Mouse (Mus musculus): Measurements from ENCODE around the gene Pate2. TPM values are rescaled to one million over a fixed set of nuclear protein-coding genes. Genes with fewer than 3 reads are reported as not detected.

Pate2 gene
- polyA plus RNA-seq, 1 experiment from 2014 or later, result 0.84 TPM

DNA sequence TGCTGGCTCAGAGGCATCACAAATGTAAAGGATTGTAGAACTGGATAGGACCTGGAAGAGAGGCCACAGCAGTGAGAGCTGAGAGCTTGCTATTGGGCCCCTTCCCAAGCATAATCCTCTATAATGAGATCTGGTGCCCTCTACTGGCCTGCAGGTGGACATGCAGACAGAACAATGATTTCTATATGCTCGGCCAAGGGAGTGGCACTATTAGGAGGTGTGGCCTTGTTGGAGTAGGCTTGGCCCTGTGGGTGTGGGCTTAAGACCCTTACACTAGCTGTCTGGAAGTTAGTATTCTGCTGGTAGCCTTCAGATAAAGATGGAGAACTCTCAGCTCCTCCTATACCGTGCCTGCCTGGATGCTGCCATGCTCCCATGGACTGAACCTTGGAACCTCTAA, 35.0 kb upstream of the Pate2 start:
- Histone ChIP-seq H3K36me3 (ENCODE audit: insufficient read depth, low read length) (no peaks in the 10 kb centered on the region), H3K4me3 (ENCODE audit: low read length) (no peak overlapping the region), H3K4me1 (ENCODE audit: insufficient read depth, low read length) (peaks cover 24% of the 10 kb centered on the region), H3K9me3 (ENCODE audit: low read length) (no peaks in the 10 kb centered on the region), H3K4me2 (replicated peaks; ENCODE audit: low read depth, low read length) (no peak overlapping the region), H3K27me3 (ENCODE audit: insufficient read depth, low read length) (no peaks in the 10 kb centered on the region), H3K9ac (replicated peaks; ENCODE audit: low read length) (no peak overlapping the region), H3K27ac (ENCODE audit: low read length) (no peak overlapping the region)
- ATAC-seq (ENCODE audit: low FRiP score, low TSS enrichment), result peak; percentile 77
- WGBS, result 4% methylated on average over 2 of the region's 2 CpGs

DNA sequence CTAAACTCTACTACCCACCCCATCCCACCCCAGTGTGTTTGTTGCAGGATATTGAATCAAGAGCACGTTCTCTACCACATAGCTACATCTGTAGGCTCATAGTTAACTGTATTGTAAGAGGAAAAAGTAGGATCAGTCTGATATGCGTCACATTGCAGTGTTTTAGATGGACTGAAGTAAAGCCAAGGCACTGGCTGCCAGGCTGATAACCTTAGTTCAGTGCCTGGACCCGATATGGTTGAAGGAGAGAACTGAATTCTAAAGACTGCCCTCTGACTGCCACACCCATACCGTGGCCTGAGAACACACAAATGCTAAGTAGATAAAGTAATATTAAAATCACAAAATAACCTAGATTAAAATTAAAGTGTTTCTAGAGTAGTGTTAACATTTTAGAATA, 34.2 kb upstream of the Pate2 start:
- Histone ChIP-seq H3K4me1 (ENCODE audit: insufficient read depth, low read length) (peaks cover 24% of the 10 kb centered on the region), H3K4me2 (replicated peaks; ENCODE audit: low read depth, low read length) (no peak overlapping the region), H3K36me3 (ENCODE audit: insufficient read depth, low read length) (no peaks in the 10 kb centered on the region), H3K9ac (replicated peaks; ENCODE audit: low read length) (no peak overlapping the region), H3K9me3 (ENCODE audit: low read length) (no peaks in the 10 kb centered on the region), H3K4me3 (ENCODE audit: low read length) (no peak overlapping the region), H3K27ac (ENCODE audit: low read length) (no peak overlapping the region), H3K27me3 (ENCODE audit: insufficient read depth, low read length) (no peaks in the 10 kb centered on the region)
- WGBS, result 85% methylated on average over 4 of the region's 4 CpGs
- no peak for ATAC-seq (ENCODE audit: low FRiP score, low TSS enrichment)

DNA sequence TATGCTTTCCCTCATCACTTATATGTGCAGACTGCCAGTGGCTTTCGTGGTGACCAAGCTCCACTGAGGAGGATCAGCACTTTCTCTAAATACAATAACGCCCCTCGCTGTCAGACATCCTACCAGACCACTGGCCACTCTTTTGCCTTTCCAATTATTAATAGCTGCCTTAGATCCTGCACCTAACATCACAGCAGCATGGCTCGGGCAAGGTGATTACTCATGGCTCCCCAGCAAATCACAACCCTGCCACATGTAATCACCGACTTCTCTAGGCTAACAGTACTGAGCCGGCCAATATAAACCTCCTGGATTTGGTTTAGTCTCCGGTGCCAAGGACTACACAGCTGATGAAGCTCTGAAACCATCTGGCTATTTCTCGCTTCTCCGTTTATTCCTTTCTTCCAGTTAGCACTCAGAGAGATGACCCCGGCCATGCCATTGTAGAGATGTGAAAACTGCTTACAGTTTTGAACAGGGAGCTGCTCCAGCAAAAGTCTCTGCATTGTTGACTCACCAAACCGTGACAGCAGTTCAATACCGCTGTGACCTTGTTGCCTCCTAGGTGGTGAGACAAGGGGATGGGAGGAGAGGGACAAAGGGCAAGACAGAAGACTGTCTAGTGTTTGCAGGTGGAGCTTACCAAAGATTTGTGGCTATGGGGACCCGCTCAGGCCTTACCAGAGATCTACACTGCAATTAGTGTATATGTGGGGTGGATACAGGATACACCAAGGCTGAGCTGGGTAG, 30.9 kb upstream of the Pate2 start:
- H3K4me1 ChIP-seq (ENCODE audit: insufficient read depth, low read length), result peaks cover 24% of the 10 kb centered on the region
- peak overlapping the region; percentile 20; the same call in 1 of the 2 replicates for H3K27ac ChIP-seq (ENCODE audit: low read length)
- ATAC-seq (ENCODE audit: low FRiP score, low TSS enrichment), result no peak
- no peaks in the 10 kb centered on the region for H3K36me3 ChIP-seq (ENCODE audit: insufficient read depth, low read length)
- no peak overlapping the region for H3K9ac ChIP-seq (replicated peaks; ENCODE audit: low read length)
- H3K4me3 ChIP-seq (ENCODE audit: low read length), result no peak overlapping the region
- H3K4me2 ChIP-seq (replicated peaks; ENCODE audit: low read depth, low read length), result no peak overlapping the region
- no peaks in the 10 kb centered on the region for H3K9me3 ChIP-seq (ENCODE audit: low read length)
- WGBS, result 63% methylated on average over 13 of the region's 13 CpGs
- no peaks in the 10 kb centered on the region for H3K27me3 ChIP-seq (ENCODE audit: insufficient read depth, low read length)

DNA sequence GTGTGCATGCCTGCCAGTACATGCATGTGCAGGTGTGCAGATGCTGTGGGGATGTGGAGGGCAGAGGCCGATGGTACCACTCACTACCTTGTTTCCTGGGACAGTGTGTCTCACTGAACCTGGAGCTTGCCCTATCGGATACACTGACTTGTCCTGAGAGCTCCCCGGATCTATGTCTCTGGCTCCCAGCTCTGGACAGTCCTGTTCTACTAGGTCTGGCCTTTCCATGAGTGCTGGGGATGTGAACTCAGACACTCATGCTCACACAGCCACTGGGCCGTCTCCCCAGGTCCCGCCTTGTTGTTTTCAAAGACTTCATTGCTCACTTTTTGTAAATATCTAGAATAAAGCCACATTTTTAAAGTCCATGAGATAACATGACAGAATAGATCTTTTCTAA, 29.1 kb upstream of the Pate2 start:
- Histone ChIP-seq H3K27ac (ENCODE audit: low read length) (no peak overlapping the region), H3K4me2 (replicated peaks; ENCODE audit: low read depth, low read length) (no peak overlapping the region), H3K27me3 (ENCODE audit: insufficient read depth, low read length) (no peaks in the 10 kb centered on the region), H3K36me3 (ENCODE audit: insufficient read depth, low read length) (no peaks in the 10 kb centered on the region), H3K4me3 (ENCODE audit: low read length) (no peak overlapping the region), H3K9me3 (ENCODE audit: low read length) (no peaks in the 10 kb centered on the region), H3K9ac (replicated peaks; ENCODE audit: low read length) (no peak overlapping the region), H3K4me1 (ENCODE audit: insufficient read depth, low read length) (peaks cover 24% of the 10 kb centered on the region)
- 81% methylated on average over 5 of the region's 5 CpGs for WGBS
- no peak for ATAC-seq (ENCODE audit: low FRiP score, low TSS enrichment)

DNA sequence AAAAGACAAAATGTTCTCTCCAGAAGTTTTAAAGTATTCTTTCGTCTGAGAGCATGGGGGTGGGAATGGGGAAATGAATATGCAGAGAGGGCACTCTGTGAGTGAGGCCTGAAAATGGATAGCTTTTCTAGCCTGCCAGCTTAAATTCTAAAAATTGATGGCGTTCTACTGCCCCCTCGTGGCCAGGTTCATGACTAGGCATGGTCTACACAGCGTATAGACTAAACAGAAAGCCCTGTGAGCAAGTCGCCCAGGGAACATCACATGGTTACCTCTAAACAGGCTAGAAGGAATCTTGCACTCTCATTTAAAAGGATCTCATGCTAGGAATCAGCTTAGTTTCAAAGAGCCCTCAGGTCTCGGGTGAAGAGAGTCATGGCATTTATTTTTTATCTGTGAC, 28.6 kb upstream of the Pate2 start:
- no peak overlapping the region for H3K4me3 ChIP-seq (ENCODE audit: low read length)
- 7% methylated on average over 6 of the region's 6 CpGs for WGBS
- no peaks in the 10 kb centered on the region for H3K27me3 ChIP-seq (ENCODE audit: insufficient read depth, low read length)
- no peak overlapping the region for H3K9ac ChIP-seq (replicated peaks; ENCODE audit: low read length)
- no peaks in the 10 kb centered on the region for H3K9me3 ChIP-seq (ENCODE audit: low read length)
- H3K4me1 ChIP-seq (ENCODE audit: insufficient read depth, low read length), result peaks cover 24% of the 10 kb centered on the region
- H3K27ac ChIP-seq (ENCODE audit: low read length), result no peak overlapping the region
- ATAC-seq (ENCODE audit: low FRiP score, low TSS enrichment), result peak; percentile 64
- no peak overlapping the region for H3K4me2 ChIP-seq (replicated peaks; ENCODE audit: low read depth, low read length)
- no peaks in the 10 kb centered on the region for H3K36me3 ChIP-seq (ENCODE audit: insufficient read depth, low read length)

DNA sequence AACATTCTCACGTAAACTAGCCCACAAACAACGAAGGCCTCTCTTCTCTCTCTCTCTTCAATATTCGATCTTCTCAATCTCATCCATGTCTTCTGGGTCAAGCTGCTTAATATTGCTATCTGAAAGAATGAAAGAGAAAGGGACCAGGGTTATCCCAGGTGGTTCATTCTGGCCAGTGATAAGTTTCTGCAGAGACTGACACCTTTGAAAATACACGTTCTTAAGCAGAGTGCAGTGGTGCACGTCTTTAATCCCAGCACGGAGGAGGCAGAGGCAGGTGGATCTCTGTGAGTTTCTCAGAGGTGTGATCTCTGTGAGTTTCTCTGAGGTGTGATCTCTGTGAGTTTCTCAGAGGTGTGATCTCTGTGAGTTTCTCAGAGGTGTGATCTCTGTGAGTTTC, 28.1 kb upstream of the Pate2 start:
- Histone ChIP-seq H3K27ac (ENCODE audit: low read length) (no peak overlapping the region), H3K9ac (replicated peaks; ENCODE audit: low read length) (no peak overlapping the region), H3K9me3 (ENCODE audit: low read length) (no peaks in the 10 kb centered on the region), H3K4me3 (ENCODE audit: low read length) (no peak overlapping the region), H3K4me1 (ENCODE audit: insufficient read depth, low read length) (peaks cover 24% of the 10 kb centered on the region), H3K27me3 (ENCODE audit: insufficient read depth, low read length) (no peaks in the 10 kb centered on the region), H3K36me3 (ENCODE audit: insufficient read depth, low read length) (no peaks in the 10 kb centered on the region), H3K4me2 (replicated peaks; ENCODE audit: low read depth, low read length) (no peak overlapping the region)
- no peak for ATAC-seq (ENCODE audit: low FRiP score, low TSS enrichment)
- WGBS, result 68% methylated on average over 6 of the region's 6 CpGs

DNA sequence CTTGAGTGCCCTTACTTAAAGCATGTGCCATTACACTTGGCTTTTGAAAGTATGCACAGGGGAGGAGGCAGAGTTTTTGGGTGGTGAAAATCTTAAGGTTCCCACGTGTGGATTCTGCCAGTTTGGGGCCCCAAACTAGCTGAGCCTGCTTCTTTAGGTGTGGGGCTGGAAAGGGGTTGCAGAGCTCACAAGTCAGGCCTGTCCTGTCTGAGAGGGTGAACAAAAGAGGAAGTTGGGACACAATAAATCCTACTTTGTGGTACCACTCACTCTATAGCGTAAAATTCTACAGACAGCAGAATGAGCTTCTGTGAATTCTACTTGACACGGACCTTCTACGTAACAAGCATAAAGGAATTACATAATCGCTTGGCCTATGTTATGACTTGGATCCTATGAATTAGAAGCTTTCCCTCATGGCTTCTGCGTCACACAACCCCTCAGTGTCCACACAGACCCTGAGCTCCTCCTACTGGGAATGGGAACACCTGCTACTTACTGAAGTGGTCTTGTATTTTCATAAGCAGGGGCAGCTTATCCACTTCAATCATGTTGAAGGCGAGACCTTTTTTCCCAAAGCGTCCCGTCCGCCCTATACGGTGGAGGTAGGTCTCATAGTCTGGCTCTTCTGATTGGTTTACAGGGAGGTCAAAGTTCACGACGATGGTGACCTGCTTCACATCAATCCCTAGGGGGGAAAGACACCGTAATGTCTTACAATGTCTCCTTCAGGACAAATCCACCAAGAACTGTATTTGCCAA, 26.8 kb upstream of the Pate2 start:
- ATAC-seq (ENCODE audit: low FRiP score, low TSS enrichment), result no peak
- H3K9ac ChIP-seq (replicated peaks; ENCODE audit: low read length), result no peak overlapping the region
- WGBS, result 83% methylated on average over 14 of the region's 14 CpGs
- H3K4me1 ChIP-seq (ENCODE audit: insufficient read depth, low read length), result peaks cover 12% of the 10 kb centered on the region; the same call in 1 of the 2 replicates
- no peaks in the 10 kb centered on the region for H3K9me3 ChIP-seq (ENCODE audit: low read length)
- no peak overlapping the region for H3K4me3 ChIP-seq (ENCODE audit: low read length)
- no peaks in the 10 kb centered on the region for H3K27me3 ChIP-seq (ENCODE audit: insufficient read depth, low read length)
- no peak overlapping the region for H3K27ac ChIP-seq (ENCODE audit: low read length)
- H3K4me2 ChIP-seq (replicated peaks; ENCODE audit: low read depth, low read length), result no peak overlapping the region
- H3K36me3 ChIP-seq (ENCODE audit: insufficient read depth, low read length), result no peaks in the 10 kb centered on the region

DNA sequence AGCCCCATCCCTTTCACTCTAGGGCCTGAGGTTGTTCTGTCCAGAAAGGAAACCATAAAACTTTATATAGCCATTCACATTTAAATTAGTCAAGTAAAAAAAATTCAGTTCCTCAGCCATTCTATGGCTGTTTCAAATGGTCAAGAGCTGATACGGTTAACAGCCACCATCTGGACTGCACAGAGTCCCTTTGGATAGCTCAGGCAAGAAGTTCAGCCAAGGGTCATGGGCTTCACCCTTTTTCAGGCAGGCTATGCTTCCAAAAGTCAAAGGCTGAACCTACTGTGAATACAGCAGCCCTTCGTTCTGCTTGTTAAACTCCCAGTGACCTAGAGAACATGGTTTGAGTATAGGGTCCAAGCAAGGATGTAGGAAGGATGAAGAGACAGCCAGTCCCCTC, 25.4 kb upstream of the Pate2 start:
- Histone ChIP-seq H3K9me3 (ENCODE audit: low read length) (no peaks in the 10 kb centered on the region), H3K27me3 (ENCODE audit: insufficient read depth, low read length) (no peaks in the 10 kb centered on the region), H3K4me1 (ENCODE audit: insufficient read depth, low read length) (no peaks in the 10 kb centered on the region), H3K4me3 (ENCODE audit: low read length) (no peak overlapping the region), H3K9ac (replicated peaks; ENCODE audit: low read length) (no peak overlapping the region), H3K4me2 (replicated peaks; ENCODE audit: low read depth, low read length) (no peak overlapping the region), H3K36me3 (ENCODE audit: insufficient read depth, low read length) (no peaks in the 10 kb centered on the region), H3K27ac (ENCODE audit: low read length) (no peak overlapping the region)
- no peak for ATAC-seq (ENCODE audit: low FRiP score, low TSS enrichment)
- 40% methylated on average over 2 of the region's 2 CpGs for WGBS

DNA sequence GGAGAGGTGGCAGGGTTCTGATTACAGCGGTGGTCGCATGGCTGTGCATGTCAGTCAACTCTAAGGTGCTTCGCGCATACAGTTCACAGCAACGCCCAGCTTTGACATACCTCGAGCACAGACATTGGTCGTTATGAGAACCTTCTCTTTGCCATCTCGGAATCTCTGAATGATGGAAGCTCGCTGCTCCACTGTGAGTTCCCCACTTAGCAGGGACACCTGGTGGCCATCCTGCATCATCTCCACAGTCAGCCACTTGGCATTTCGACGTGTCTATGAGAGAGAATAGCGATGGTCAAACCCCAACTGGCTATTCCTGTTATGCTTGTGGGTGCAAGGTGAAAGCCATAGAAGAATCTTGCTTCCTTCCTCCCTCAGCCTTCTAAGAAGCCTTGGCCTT, 24.4 kb upstream of the Pate2 start:
- no peak overlapping the region for H3K27ac ChIP-seq (ENCODE audit: low read length)
- WGBS, result 75% methylated on average over 12 of the region's 12 CpGs
- H3K27me3 ChIP-seq (ENCODE audit: insufficient read depth, low read length), result no peaks in the 10 kb centered on the region

DNA sequence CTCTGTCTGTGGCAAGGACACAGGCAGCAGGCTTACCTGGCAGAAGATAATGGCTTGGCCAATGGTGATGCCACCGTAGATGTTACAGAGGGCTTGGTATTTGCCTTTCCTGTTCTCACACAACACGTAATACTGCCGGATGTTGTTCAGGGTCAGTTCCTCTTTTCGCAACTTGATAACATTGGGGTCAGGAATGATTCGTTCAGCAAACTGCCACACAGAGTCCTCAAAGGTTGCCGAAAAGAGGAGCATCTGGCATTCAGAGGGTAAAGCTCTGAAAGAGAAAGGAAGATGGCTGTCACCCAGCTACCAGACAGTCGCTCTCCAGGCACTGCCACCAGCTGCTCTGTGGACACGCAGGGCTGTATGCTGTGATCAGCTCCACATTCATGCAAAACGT, 23.3 kb upstream of the Pate2 start:
- WGBS, result 70% methylated on average over 9 of the region's 9 CpGs
- no peaks in the 10 kb centered on the region for H3K4me1 ChIP-seq (ENCODE audit: insufficient read depth, low read length)
- H3K27me3 ChIP-seq (ENCODE audit: insufficient read depth, low read length), result no peaks in the 10 kb centered on the region
- H3K4me3 ChIP-seq (ENCODE audit: low read length), result no peak overlapping the region
- H3K9me3 ChIP-seq (ENCODE audit: low read length), result no peaks in the 10 kb centered on the region
- H3K9ac ChIP-seq (replicated peaks; ENCODE audit: low read length), result no peak overlapping the region
- no peak overlapping the region for H3K27ac ChIP-seq (ENCODE audit: low read length)
- no peaks in the 10 kb centered on the region for H3K36me3 ChIP-seq (ENCODE audit: insufficient read depth, low read length)
- H3K4me2 ChIP-seq (replicated peaks; ENCODE audit: low read depth, low read length), result no peak overlapping the region
- no peak for ATAC-seq (ENCODE audit: low FRiP score, low TSS enrichment)

More for the DNA sequence above, 24.4 kb upstream of the Pate2 start:
- ATAC-seq (ENCODE audit: low FRiP score, low TSS enrichment), result no peak
- Histone ChIP-seq H3K36me3 (ENCODE audit: insufficient read depth, low read length) (no peaks in the 10 kb centered on the region), H3K4me2 (replicated peaks; ENCODE audit: low read depth, low read length) (no peak overlapping the region), H3K9ac (replicated peaks; ENCODE audit: low read length) (no peak overlapping the region), H3K9me3 (ENCODE audit: low read length) (no peaks in the 10 kb centered on the region), H3K4me1 (ENCODE audit: insufficient read depth, low read length) (no peaks in the 10 kb centered on the region), H3K4me3 (ENCODE audit: low read length) (no peak overlapping the region)
